Mouse (Mus musculus) forebrain, embryonic 14.5 days (tissue): ENCODE measurements at regions not wholly inside any gene's neighbourhood (a gene's known extent, or its start where the extent isn't known, plus 50 kb on each side); places are given as distances from the start of the nearest gene placed in this dataset.

Source experiments
- ATAC-seq: fragments of 200-750 bp; cut with Nextera tagmentation; 2 replicates; pipeline ENCODE4 v1.8.0; 2017; ENCODE audit warnings: mild to moderate bottlenecking, moderate library complexity
- DNase-seq: peaks from one replicate; pipeline ENCODE4 v3.0.0-alpha.2; 2015; ENCODE audit warnings: low spot score
- H3K27ac ChIP-seq: fragments of 300-500 bp; sonication (generic); 2 replicates; pipeline ENCODE4 v1.5.1; 2014; ENCODE audit warnings: low read depth, mild to moderate bottlenecking, control low read depth, low read length, moderate library complexity
- H3K27me3 ChIP-seq: fragments of 300-500 bp; sonication (generic); replicated peaks from 2 replicates; pipeline ENCODE4 v1.6.1; 2014; ENCODE audit warnings: low read length, control low read depth, mixed read lengths; ENCODE audit not compliant: control insufficient read depth, insufficient read depth
- H3K36me3 ChIP-seq: fragments of 300-500 bp; sonication (generic); 2 replicates; pipeline ENCODE4 v1.6.1; 2014; ENCODE audit warnings: low read length, control low read depth; ENCODE audit not compliant: control insufficient read depth, insufficient read depth
- H3K4me1 ChIP-seq: fragments of 300-500 bp; sonication (generic); 2 replicates; pipeline ENCODE4 v1.6.1; 2014; ENCODE audit warnings: antibody characterized with exemption, low read length, control low read depth; ENCODE audit not compliant: control insufficient read depth, insufficient read depth
- H3K4me2 ChIP-seq: fragments of 300-500 bp; sonication (generic); 2 replicates; pipeline ENCODE4 v1.6.1; 2014; ENCODE audit warnings: mild to moderate bottlenecking, control low read depth, low read length
- H3K4me3 ChIP-seq: fragments of 300-500 bp; sonication (generic); 2 replicates; pipeline ENCODE4 v1.5.1; 2014; ENCODE audit warnings: low read depth, low read length, control low read depth
- H3K9ac ChIP-seq: fragments of 300-500 bp; sonication (generic); 2 replicates; pipeline ENCODE4 v1.6.1; 2014; ENCODE audit warnings: mild to moderate bottlenecking, low read length, control low read depth, moderate library complexity
- H3K9me3 ChIP-seq: fragments of 300-500 bp; sonication (generic); replicated peaks from 2 replicates; pipeline ENCODE4 v1.6.1; 2016; ENCODE audit warnings: low read length, control low read depth, mixed read lengths; ENCODE audit not compliant: control insufficient read depth
- WGBS: fragments of 180-500 bp; shearing (Covaris S2); extraction: QIAGEN DNeasy Blood & Tissue Kit; methylation state at CpG from one replicate; pipeline ENCODE4 v1.1.7; 2014; 5-methylcytosine and 5-hydroxymethylcytosine counted together

DNA sequence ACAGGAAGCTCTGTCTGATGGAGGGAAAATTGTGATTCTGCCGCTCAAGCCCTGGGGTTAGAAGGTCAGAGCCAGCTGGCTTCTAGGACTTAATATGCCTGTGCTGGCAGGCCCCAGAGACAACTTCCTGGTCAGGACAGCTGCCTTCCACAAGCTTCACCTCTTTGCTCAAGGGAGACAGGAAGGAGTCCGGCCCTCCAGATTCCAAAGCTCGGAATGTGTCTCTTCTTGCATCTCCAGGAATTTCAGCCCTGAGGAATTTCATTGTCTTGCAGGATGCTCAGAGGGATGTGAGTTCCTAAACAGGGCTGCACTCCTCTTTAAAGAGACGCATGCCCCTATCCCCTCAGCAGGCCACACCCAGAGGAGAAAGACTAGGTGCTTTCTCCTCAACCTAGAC, 127.7 kb downstream of the Emx2 start:
- Histone ChIP-seq H3K9ac (no peak overlapping the region), H3K27ac (no peak overlapping the region), H3K27me3 (no peaks in the 10 kb centered on the region; the same call in 1 of the 2 replicates), H3K4me1 (peaks cover 4% of the 10 kb centered on the region; the same call in 1 of the 2 replicates), H3K4me3 (no peak overlapping the region), H3K9me3 (no peaks in the 10 kb centered on the region), H3K4me2 (no peak overlapping the region), H3K36me3 (no peaks in the 10 kb centered on the region)
- no peak for ATAC-seq
- WGBS = 64% methylated on average over 4 of the region's 4 CpGs
- no peak for DNase-seq

DNA sequence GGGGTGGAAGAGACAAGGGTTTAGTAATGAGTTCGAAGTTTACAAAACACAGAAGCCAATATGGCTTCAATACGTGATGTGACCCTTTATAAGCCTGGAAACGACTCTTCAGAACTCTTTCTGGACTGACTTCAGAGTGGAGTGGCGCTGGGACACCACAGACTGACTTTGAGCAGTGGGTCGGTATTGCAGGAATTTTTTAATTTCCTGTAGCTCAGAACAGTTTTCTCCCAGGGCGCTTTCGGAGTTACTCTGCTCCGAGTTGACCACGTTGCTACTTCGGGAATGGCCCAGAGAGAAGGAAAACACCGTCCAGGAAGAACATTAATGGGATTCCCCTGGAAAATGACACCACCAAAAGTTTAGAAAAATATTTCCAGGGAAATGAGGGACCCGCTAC, 129.1 kb downstream of the Emx2 start:
- 77% methylated on average over 12 of the region's 12 CpGs for WGBS

DNA sequence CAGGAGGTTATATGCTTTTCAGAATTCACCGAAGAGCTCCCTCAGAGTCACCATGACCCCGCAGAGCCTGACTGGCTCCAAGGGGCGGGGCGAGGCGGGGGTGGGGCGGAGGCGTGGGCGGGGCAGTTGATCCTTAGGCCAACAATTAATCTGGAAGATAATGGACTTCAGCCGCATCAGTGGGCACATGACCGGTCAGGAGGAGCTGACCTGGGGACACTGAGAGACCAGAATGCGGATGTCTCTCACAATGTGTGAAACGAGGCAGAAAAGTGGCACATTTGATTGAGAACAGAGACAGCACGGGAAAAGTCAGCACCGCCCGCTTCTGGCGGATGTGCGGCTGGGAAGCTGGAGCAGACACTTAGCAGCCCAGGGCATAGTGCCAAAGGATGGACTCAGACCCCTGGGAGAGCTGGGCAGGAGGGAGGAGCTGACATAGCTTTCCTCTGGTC, 129.9 kb downstream of the Emx2 start:
- Histone ChIP-seq H3K9me3 (no peaks in the 10 kb centered on the region), H3K27ac (no peak overlapping the region), H3K4me3 (peak overlapping the region; percentile 18; the same call in 1 of the 2 replicates), H3K4me2 (peak overlapping the region; percentile 45), H3K27me3 (no peaks in the 10 kb centered on the region; the same call in 1 of the 2 replicates), H3K4me1 (peaks cover 4% of the 10 kb centered on the region; the same call in 1 of the 2 replicates), H3K9ac (no peak overlapping the region), H3K36me3 (no peaks in the 10 kb centered on the region)
- peak; percentile 22 for DNase-seq
- no peak for ATAC-seq
- under 1% methylated on average over 17 of the region's 17 CpGs for WGBS

More for the DNA sequence above, 129.1 kb downstream of the Emx2 start:
- Histone ChIP-seq H3K9me3 (no peaks in the 10 kb centered on the region), H3K9ac (no peak overlapping the region), H3K27me3 (no peaks in the 10 kb centered on the region; the same call in 1 of the 2 replicates), H3K27ac (no peak overlapping the region), H3K4me2 (no peak overlapping the region), H3K4me1 (peaks cover 4% of the 10 kb centered on the region; the same call in 1 of the 2 replicates), H3K4me3 (no peak overlapping the region), H3K36me3 (no peaks in the 10 kb centered on the region)
- ATAC-seq (no peak), DNase-seq (no peak)

DNA sequence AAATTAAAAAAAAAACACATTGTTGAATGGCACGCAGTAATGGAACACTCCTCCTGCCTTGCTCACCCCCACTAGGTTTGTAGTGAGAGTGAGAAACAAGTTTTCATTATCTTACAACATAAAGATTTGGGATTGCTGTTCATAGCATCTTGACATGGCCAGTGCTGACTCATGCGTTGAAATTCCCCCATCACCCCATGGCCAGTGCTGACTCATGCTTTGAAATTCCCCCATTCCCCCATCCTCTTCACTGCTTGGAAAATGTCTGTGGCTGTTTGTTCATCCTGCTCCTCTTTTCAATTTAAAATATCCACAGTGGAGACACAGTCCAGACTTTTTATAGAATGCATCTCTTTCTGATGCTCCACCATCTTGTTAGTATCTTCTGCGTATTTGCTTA, 131.8 kb downstream of the Emx2 start:
- H3K36me3 ChIP-seq = no peaks in the 10 kb centered on the region
- ATAC-seq = no peak
- WGBS = 99% methylated on average over 3 of the region's 3 CpGs
- no peak overlapping the region for H3K9ac ChIP-seq
- no peak overlapping the region for H3K4me3 ChIP-seq
- no peaks in the 10 kb centered on the region for H3K9me3 ChIP-seq
- no peak overlapping the region for H3K4me2 ChIP-seq
- no peak overlapping the region for H3K27ac ChIP-seq
- no peak for DNase-seq
- H3K27me3 ChIP-seq = no peaks in the 10 kb centered on the region; the same call in 1 of the 2 replicates
- peaks cover 4% of the 10 kb centered on the region; the same call in 1 of the 2 replicates for H3K4me1 ChIP-seq

DNA sequence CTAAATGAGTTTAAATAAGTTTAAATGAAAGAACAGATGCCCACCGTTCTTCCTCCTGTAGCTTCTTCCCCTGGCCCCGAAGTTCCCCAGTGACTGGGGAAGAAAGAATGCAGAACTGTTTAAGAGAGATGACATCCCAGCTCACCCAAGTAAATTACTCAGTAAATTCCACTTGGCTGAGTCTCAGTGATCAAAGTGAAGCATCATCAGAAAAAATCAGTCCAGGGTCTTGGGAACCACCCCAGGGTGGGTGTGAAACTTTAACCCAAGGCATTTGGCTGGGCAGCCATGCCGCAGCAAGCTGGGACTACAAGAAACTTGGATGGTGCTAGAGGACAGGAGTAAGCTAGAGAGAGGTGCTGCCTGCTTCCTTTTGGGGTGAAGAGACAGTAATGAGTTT, 133.9 kb downstream of the Emx2 start:
- H3K27me3 ChIP-seq = no peaks in the 10 kb centered on the region; the same call in 1 of the 2 replicates
- H3K9me3 ChIP-seq = no peaks in the 10 kb centered on the region

DNA sequence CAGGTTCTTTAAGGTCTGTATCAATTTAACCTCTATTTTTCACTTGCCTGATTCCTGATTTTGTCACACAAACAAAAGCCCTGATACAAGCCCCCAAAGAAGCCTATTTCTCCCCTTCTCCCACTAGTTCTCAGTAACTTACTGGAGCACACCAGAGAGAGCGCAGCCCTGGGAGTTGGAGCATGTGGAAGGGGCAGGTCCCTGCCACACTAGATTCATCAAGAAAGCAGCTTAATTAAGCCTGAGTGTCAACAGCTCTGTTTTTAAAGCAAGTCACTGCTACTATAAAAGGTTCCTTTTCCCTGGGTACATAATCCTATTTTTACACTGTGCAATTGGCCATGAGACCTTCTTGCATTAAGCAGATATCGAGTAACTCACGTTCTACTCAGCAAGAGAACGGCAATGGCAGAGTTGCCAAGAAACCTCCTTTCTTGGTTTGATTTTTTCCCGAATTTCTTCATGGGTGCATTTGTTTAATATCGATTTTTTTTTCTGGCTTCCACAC, 166.2 kb downstream of the Emx2 start:
- no peaks in the 10 kb centered on the region for H3K9me3 ChIP-seq
- no peak overlapping the region for H3K4me3 ChIP-seq
- no peaks in the 10 kb centered on the region for H3K36me3 ChIP-seq
- DNase-seq (peak; percentile 37), ATAC-seq (no peak)
- 27% methylated on average over 6 of the region's 6 CpGs for WGBS
- no peaks in the 10 kb centered on the region for H3K27me3 ChIP-seq
- H3K27ac ChIP-seq = no peak overlapping the region
- no peak overlapping the region for H3K9ac ChIP-seq
- H3K4me2 ChIP-seq = no peak overlapping the region
- H3K4me1 ChIP-seq = peaks cover 3% of the 10 kb centered on the region

More for the DNA sequence above, 133.9 kb downstream of the Emx2 start:
- Histone ChIP-seq H3K4me2 (no peak overlapping the region), H3K27ac (no peak overlapping the region), H3K36me3 (no peaks in the 10 kb centered on the region), H3K4me3 (no peak overlapping the region), H3K4me1 (peaks cover 4% of the 10 kb centered on the region; the same call in 1 of the 2 replicates), H3K9ac (no peak overlapping the region)
- DNase-seq = no peak
- 87% methylated on average over 3 of the region's 3 CpGs for WGBS
- no peak for ATAC-seq

DNA sequence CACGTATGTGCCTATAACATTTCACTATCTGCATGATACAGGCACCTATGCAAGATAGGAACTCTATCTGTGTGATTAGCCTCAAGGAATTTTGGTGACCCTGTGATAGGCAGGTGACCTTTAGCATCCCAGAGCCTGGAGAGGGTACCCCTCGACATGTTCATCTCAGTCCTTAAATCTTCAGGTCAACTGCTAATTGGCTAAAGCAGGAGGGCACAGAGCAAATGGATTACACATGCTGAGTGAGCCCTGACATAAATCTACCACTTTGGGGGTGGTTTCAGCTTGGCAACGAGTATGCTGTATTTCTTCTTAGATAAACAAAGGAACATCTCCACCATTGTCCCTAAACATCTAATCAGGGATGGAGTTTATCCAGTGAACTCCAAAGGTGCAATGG, 169.5 kb downstream of the Emx2 start:
- H3K4me2 ChIP-seq = no peak overlapping the region
- H3K9me3 ChIP-seq = no peaks in the 10 kb centered on the region
- no peak overlapping the region for H3K4me3 ChIP-seq
- DNase-seq = no peak
- no peak overlapping the region for H3K27ac ChIP-seq
- 60% methylated on average over 3 of the region's 3 CpGs for WGBS
- peaks cover 3% of the 10 kb centered on the region for H3K4me1 ChIP-seq
- H3K27me3 ChIP-seq = no peaks in the 10 kb centered on the region
- no peak overlapping the region for H3K9ac ChIP-seq
- no peaks in the 10 kb centered on the region for H3K36me3 ChIP-seq
- no peak for ATAC-seq

DNA sequence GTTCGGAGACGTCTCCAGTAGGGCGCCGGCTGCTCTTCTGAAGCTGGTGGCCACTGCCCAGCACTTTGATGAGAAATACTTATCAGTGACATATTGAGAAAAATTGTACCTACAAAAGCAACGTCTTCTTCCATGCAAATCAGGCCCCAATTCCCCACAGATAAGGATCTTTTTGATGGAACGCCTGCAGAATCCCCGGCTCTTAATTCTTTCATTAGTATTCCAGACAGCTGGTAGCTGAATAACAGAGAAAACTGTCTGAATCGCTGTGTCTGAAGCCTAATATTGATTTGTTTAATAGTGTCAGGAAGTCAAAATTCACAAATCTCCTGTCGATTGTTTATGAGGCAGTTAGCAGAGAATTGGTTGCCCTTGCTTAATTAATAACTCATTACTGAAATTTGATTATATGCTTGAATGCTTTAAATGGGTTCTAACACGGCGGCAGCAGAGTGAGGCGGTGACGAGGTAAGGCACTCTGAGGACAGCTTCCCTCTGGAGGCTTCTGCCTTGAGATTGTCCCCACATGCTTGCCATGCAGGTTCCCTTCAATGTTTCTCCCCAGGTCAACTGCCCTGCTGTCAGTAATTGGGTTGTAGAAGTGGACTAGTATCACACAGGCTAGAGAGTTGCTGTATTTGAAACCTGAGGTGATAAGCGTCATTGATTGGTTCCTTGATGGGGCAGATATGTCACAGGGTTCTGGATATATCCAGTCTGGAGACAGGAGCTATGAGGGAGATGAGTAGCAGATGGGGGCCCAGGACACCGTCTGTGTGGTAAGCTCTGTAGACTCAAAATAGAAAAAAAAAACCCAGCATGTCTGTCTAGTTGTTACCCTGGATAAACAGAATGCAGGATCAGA, 170.4 kb downstream of the Emx2 start:
- H3K36me3 ChIP-seq = no peaks in the 10 kb centered on the region
- DNase-seq (peak; percentile 52), ATAC-seq (peak; percentile 32; the same call in 1 of the 2 replicates)
- H3K4me3 ChIP-seq = no peak overlapping the region
- H3K27me3 ChIP-seq = no peaks in the 10 kb centered on the region
- peaks cover 3% of the 10 kb centered on the region for H3K4me1 ChIP-seq
- H3K9me3 ChIP-seq = no peaks in the 10 kb centered on the region
- H3K9ac ChIP-seq = no peak overlapping the region
- no peak overlapping the region for H3K27ac ChIP-seq
- H3K4me2 ChIP-seq = no peak overlapping the region
- WGBS = 44% methylated on average over 15 of the region's 15 CpGs

DNA sequence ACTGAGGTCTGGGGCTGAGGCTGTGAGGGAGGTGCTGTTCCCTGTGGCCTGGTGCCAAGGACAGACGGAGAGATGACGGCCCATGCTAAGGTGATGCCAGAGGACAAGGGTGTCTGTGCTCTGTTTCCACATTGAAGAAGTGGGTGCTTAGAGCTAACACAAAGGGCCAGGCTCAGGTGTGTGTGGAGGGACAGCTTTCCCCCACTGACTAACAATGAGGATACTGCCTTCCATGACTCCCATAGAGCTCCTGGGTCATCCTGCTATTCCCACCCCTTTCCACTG, 170.9 kb downstream of the Emx2 start:
- H3K4me2 ChIP-seq = no peak overlapping the region
- no peaks in the 10 kb centered on the region for H3K9me3 ChIP-seq
- no peak overlapping the region for H3K9ac ChIP-seq
- no peaks in the 10 kb centered on the region for H3K36me3 ChIP-seq
- H3K27ac ChIP-seq = no peak overlapping the region
- 60% methylated on average over 2 of the region's 2 CpGs for WGBS
- H3K4me1 ChIP-seq = peaks cover 3% of the 10 kb centered on the region
- ATAC-seq (no peak), DNase-seq (no peak)
- H3K27me3 ChIP-seq = no peaks in the 10 kb centered on the region
- no peak overlapping the region for H3K4me3 ChIP-seq
